Mouse (Mus musculus) T-helper 17 cell (primary cell): Measurements from ENCODE around the gene Cdc26.

Experiments used
- in situ Hi-C, 2 experiments: fragments of 300-600 bp; cut with MboI, MseI; formaldehyde crosslinking; loops; 1 replicate in 1 of 2; 2 replicates in 1 of 2; pipeline ENCODE4 v1.15.1; 2025; ENCODE audit warnings: high pct_unique_total_duplicates in 2 of 2

The Cdc26 gene

GRCm38 (mm10) chr4:62406133-62406532 lies 2.3 kb downstream of the Cdc26 start:
- in situ Hi-C loops: loop anchor here in 1 of 2 experiments (5.0 kb wide), 1 partner anchor 44 kb away; the partner anchor contains the start of genes Fkbp15 and Slc31a1

DNA sequence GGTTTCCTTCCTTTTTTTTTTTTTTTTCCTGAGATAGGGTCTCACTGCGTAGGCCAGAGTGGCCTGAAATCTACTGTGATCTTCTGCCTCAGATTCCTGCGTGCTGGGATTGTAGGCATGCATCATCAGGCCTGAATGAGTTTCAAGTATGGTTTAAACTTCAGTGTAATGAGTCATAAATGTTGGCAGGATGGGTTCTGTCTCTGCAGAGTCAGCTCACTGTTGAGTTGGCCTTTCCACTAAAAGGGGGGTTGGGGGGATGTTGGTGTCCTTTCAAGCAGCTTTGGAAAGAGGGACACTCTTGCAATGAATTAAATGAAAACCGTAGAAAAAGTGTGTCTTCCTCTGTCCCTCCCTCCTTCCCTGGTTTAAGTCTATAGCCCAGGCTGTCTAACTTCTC lies 9.5 kb downstream of the Cdc26 start:
- in situ Hi-C loops: no loop called here

DNA sequence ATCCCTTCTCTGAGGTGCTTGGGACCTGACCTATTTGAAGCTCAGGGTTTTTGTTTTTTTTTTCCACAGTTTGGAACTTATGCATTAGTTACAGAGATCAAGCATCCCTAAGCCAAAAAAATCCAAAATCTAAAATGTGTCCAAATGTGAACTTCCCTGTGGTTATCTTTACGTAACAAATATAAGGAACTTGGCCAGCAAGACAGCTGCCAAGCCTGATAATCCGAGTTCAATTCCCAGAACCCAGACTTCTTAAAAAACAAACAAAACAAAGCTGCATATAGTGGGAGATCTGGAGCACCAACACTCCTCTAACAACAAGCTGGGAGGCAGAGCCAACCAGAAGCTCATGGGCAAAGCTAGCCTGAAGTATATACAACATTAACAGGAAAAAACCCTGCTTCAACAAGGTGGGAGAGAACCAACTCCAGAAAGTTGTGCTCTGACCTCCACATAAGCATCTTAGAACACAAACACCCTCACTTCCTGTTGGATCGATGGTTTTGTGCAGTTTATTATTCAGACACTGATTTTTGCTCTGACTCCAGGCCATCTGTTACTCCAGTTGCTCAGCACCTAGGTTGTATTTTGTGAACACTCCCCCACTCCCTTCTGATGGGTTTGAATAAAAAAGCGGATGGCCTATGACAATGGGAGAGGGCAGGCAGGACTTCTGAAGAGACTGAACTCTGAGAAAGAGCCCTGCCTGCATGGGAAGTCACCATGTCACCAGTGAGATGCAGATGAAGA lies 10.7 kb downstream of the Cdc26 start:
- in situ Hi-C loops: no loop called here

DNA sequence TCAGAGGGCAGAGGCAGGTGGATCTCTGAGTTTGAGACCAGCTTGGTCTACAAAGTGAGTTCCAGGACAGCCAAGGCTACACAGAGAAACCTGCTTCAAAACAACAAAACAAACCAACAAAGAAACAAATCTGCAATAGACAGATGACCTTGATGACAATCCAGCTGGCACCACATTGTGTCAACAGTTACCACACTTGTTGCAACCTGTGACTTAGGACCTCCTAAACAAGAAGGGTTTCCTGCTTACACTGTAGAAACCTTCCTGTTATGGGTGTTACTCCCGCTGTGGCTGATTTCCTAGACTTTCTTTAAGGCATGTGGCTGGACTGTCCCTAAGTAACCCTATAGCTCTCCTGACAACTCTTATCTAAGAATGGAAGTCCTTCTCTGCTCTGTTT lies 12.6 kb downstream of the Cdc26 start:
- in situ Hi-C loops: no loop called here

DNA sequence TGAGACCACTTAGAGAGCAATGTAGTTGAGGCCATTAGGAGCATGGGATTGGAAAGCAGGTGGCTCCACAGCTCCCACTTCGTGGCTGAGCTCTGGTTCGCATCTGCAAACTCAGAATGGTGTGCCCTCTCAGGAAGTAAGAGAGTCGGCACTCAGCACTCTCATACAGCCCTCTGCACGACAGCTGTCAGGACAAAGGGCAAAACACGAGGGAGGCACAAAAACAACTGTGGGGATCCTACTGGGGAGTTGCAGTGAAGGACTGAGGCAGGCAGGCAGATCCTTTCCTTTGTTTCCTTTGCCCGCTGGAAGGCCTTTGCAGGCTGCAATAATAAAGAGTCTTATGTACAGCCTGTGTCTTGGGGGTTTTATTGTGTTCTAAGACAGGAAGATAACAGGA lies 15.0 kb downstream of the Cdc26 start:
- in situ Hi-C loops: loop anchor here in 1 of 2 experiments (5.0 kb wide), 1 partner anchor 46 kb away; no protein-coding TSS in a partner anchor

GRCm38 (mm10) chr4:62391892-62392291 lies 16.6 kb downstream of the Cdc26 start:
- in situ Hi-C loops: loop anchor here in 1 of 2 experiments (5.0 kb wide), 1 partner anchor 45 kb away; no protein-coding TSS in a partner anchor

GRCm38 (mm10) chr4:62389592-62390512 lies 18.6 kb downstream of the Cdc26 start:
- in situ Hi-C loops: loop anchor here in 1 of 2 experiments (5.0 kb wide), 1 partner anchor 43 kb away; no protein-coding TSS in a partner anchor

GRCm38 (mm10) chr4:62385439-62385838 lies 23.0 kb downstream of the Cdc26 start:
- in situ Hi-C loops: no loop called here

GRCm38 (mm10) chr4:62384159-62384558 lies 24.3 kb downstream of the Cdc26 start:
- in situ Hi-C loops: no loop called here

DNA sequence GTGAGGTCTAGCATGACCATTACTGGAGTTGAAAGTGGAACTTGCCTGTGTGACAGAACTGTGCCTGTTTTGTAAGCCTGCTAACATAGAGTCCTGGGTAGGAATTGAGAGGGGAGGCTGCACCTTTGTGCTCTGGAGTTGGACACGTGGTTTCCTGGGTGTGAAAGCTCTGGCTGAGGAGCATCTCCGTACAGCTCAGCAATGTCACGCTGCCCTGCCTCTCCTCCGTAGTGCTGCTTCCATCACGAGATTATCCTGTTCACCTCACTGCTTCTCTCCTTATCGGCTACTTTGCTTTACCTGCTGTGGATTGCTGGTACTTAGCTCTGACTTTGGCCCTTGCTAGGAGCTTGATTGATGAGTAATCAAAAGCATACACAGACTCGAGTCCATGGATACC lies 24.7 kb downstream of the Cdc26 start:
- in situ Hi-C loops: no loop called here

DNA sequence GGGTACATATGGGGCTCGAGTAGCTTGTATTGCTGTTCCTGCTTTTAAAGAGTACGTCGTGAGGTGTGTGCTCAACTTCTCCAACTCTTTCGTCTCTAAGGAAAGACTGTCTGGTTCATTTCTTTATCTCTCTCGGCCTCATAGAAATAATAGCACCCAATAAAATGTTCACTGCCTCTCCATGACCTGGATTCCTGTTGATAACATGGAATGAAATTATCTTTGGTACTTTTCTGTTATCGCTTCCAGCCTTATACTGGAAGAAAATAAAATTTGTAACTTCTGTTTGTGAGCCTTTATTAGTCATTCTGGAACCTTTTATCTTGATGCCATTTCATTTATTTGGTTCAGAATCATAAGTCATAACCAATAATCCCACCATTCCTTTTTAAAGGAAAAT lies 25.2 kb downstream of the Cdc26 start:
- in situ Hi-C loops: no loop called here

- in situ Hi-C loops: no loop called here
These were observed 28.6 kb downstream of the Cdc26 start for GRCm38 (mm10) chr4:62379724-62380381.

- in situ Hi-C loops: no loop called here
These were observed 32.3 kb downstream of the Cdc26 start for GRCm38 (mm10) chr4:62376123-62376522.

DNA sequence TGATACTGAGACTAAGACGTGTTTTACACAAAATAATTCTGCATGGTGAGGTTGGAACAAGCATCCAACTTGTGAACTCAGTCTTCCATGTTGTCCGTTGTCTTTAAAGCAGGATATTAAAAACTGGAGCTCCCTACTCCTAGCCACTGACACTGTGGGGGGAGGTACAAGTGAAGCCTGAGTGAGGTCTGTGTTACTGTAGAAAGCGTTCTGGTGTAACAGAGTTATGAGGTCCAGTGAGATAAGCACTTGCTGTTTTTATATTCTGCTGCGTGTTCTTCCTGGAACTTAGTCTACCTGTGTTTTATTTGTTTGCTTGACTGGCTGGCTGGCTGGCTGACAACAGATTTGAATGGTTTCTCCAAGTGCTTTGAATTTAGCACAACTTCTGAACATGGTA lies 34.1 kb downstream of the Cdc26 start:
- in situ Hi-C loops: no loop called here

- in situ Hi-C loops: no loop called here
These were observed 34.8 kb downstream of the Cdc26 start for GRCm38 (mm10) chr4:62373668-62374067.

DNA sequence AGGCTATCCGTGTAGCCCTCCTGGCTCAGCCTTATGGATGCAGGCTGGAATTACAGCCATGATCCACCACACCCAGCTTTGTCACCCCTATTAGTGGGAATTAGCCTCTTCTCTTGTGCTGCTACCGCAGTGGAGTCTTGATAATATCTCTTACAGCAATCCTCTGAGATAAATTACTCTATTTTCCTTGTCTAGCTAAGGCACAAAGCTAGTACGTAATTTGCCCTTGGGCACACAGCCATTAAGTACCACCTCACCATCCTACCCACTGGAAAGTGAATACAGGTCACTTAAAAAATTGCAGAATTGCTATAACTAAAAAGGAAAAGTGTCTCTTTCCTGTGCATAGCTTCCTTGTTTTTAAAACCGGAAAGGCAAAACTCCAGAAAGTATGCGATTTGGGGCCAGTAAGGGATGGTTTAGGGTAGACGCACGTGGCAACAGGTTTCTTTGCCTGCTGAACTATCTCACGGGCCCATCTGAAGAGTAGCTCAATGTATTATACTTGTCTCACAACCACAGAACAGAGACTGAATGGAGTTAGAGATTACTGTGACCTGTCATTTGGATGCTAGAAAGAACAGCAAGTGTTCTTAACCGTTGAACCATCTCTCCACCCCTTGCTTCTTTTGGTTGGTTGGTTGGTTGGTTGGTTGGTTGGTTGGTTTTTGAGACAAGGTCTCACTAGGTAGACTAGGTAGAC lies 35.5 kb downstream of the Cdc26 start:
- in situ Hi-C loops: no loop called here

DNA sequence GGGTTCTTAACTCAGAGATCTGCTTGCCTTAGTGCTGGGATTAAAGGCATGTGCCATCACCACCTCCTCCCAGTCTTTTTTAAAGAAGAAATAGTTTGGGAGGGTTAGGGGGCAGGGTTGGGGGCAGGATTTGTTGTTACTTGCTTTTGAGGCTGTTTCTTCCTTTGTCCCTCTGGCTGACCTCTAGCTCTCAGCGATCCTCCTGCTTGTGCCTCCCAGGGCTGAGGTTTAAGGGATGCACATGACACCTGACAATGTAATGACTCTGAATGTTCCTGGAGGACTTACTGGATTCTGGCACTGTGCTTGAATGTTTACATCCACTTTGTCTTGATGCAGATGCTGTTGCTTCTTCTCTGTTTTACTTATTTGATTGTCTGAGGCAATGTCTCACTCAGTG lies 36.0 kb downstream of the Cdc26 start:
- in situ Hi-C loops: no loop called here

- in situ Hi-C loops: no loop called here
These were observed 39.4 kb downstream of the Cdc26 start for GRCm38 (mm10) chr4:62369091-62369490.

DNA sequence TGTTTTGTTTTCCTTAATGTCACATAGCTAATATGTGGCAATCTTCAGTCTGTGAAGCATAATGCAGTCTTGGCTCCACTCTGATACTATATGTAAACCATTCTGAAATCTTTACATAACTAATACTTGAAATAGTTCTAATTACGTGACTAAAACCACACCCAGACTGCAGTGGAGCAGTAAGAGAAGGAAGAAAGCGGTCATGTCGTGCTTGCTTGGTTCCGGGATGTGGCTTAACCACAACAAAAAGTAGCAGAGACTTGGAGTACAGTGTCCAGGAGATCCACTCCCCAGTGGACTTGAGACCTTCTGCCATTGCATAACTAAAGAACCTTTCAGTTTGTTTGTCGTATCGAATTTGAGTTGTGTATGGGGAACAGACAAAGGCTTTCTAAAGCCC lies 40.9 kb downstream of the Cdc26 start:
- in situ Hi-C loops: no loop called here

DNA sequence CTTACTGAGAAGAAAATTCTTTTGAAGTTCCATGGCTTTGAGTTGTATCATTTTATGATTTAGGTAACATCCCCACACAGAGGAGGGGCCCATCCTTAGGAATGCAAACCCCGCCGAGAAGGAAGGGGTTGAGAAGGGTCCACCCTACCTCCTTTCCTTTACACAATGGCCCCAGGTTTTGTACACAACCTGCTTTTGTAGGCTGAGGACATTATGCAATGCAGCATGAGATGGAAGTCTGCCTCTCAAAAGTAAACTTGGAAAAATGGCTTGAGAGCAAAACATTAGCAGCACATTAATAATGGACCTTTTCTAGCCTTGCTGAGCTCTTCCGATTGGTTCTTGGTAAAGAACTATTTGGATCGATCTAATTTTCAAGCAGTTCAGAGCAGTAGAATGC lies 42.2 kb downstream of the Cdc26 start:
- in situ Hi-C loops: no loop called here

GRCm38 (mm10) chr4:62364299-62364698 lies 44.1 kb downstream of the Cdc26 start:
- in situ Hi-C loops: loop anchor here in 1 of 2 experiments (5.0 kb wide), 1 partner anchor 43 kb away; the partner anchor contains the start of genes Cdc26 and Prpf4
